Mouse (Mus musculus) liver, embryonic 14 days (tissue): ENCODE measurements around the gene Rrm2. TPM values are rescaled to one million over a fixed set of nuclear protein-coding genes. Genes with fewer than 3 reads are reported as not detected.

Source experiments
- polyA plus RNA-seq: library from polyadenylated mRNA; depleted of rRNA; stranded (reverse); fragments of >200 nt; gene quantifications from 2 replicates; pipeline ENCODE4 v1.2.3, GENCODE M21; 2012; rRNA removed

The Rrm2 gene
- polyA plus RNA-seq = 130 and 169 TPM in 2 replicates

DNA sequence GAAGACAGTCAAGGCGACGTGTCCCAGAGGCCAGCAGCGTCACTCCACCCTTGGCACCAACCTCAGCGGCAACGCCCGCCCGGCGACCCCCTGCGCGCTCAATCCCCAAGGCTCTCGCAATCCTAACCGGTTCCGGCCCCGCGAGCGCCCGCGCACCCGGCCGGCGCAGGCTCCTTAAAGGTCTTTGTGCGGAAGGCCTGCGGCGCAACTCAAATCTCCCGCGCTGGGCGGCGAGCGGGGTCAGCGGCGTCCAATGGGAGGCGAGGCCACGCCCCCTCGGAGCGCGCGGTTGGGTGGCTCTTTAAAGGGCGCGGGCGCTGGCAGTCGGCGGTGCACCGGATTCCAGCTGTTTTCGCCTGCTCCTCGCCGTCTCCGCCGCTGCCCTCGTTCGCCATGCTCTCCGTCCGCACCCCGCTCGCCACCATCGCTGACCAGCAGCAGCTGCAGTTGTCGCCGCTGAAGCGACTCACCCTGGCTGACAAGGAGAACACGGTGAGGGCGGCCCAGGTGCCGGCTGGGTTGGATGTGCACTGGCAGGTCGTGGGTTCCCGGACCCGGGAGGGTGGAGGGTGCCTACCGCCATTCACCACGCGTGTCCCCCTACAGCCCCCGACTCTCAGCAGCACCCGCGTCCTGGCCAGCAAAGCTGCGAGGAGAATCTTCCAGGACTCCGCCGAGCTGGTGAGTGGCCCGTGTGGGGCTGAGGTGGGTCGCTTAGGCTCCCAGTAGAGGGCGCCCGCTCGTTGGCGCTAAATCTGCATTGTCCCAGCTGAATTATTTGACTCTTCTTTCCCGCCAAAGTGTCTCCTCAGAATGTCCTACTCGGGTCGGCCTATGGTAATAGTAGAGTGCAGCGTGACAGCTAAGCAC is at the start of gene Rrm2:
Gene Rrm2 (plus strand): TSS at position 288 of the 870 bp plus-strand sequence.

DNA sequence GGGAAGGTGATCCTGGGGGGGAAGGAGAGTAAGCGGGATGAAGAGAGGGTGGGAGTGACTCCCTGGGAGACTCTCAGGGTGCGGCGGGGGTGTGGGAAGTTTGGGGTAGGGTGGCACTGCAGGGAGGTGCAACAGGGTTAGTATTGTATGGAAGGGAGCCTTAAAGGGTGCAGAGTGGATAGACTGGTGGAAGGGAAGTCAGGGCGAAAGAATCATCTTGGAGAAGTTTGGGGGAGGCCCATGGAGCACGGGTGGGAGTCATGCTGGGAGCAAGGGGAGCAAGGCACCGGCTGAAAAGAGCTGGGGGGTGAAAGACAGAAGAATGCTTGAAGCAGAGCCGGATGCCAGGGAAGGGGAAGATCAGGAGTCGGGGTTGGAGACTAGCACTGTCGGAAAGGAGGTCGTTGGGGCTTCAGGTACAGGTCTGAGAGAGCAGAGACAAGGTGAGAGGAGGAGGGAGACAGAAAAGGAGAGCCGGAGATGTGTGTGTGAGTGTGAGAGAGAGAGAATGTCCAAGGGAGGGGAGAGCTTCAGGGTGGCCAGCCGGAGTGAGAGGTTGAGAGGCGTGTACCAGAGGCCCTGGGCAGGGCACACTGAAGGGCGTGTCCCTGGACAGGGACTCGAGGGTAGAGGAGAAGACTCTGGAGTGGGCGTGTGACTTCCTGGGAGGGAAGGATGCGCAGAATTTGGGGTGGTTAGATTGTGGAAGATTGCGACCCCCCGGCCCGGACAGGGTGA is 26.6 kb upstream of the Rrm2 start, which contains the start of gene Cys1:
Gene Cys1 (minus strand): TSS at position 528 of the 738 bp plus-strand sequence.

Other genes with a start within 250 kb of the Rrm2 start
- 4.7 and 5.4 TPM in 2 replicates for gene Taf1b, start 209.9 kb upstream of the Rrm2 start, polyA plus RNA-seq
- gene Grhl1, start 136.0 kb upstream of the Rrm2 start, polyA plus RNA-seq = 0.43 and 0.50 TPM in 2 replicates
- 5.2 and 5.8 TPM in 2 replicates for gene Klf11, start 57.0 kb upstream of the Rrm2 start, polyA plus RNA-seq
- gene Cys1, start 26.4 kb upstream of the Rrm2 start, polyA plus RNA-seq = 0.88 and 0.92 TPM in 2 replicates
- 1.3 and 1.5 TPM in 2 replicates for gene Mboat2, start 122.6 kb downstream of the Rrm2 start, polyA plus RNA-seq